Mouse (Mus musculus): ENCODE measurements at regions not wholly inside any gene's neighbourhood (a gene's known extent, or its start where the extent isn't known, plus 50 kb on each side); places are given as distances from the start of the nearest gene placed in this dataset.

DNA sequence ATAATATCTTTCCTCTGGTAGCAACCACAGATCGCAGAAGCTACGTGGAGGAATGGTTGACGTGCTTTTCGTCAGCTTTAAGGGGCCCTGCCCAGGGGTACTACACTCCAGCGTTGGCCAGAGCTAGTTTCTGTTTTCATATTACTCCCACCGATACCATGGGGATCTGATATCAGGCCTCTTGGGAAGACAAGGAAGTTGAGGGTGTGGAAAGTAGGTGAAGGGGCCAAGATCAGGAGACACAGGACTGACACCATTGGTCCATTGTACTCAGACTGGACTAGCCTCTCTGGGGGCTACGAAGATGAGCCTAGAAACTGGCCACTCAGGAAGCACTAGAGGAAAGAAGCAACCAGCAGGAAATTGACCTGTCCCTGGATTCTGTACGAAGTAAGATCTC is 88.0 kb downstream of the Dll1 start:
- no peak overlapping the region for H3K4me2 ChIP-seq (ENCODE audit: insufficient read depth, low read depth, poor library complexity, severe bottlenecking)
- H3K4me3 ChIP-seq (replicated peaks in 1 of 3; ENCODE audit: low read depth in 2 of 3, low read length in 2 of 3, poor library complexity in 1 of 3) = no peak overlapping the region
- H3K9me3 ChIP-seq (replicated peaks; ENCODE audit: low read length) = no peaks in the 10 kb centered on the region
- no peak for DNase-seq (ENCODE audit: extremely low read depth)
- H3K4me1 ChIP-seq (ENCODE audit: control insufficient read depth in 1 of 2, insufficient read depth in 2 of 2) = peaks cover 0 to 16% of the 10 kb centered on the region in 2 experiments; a peak in 2 of 4 replicates
- no peak overlapping the region for H3K27ac ChIP-seq (ENCODE audit: insufficient read depth, low read depth)
- H3K27me3 ChIP-seq (replicated peaks) = no peaks in the 10 kb centered on the region
- in situ Hi-C loops (cut with MboI; ENCODE audit: low pct_ligation_motif_present, low pct_unique_long_range_greater_than_20kb, low sequenced_read_pairs) = no loop called here
- H3K9ac ChIP-seq (ENCODE audit: insufficient read depth, low read depth) = no peak overlapping the region
- no peaks in the 10 kb centered on the region for H3K79me2 ChIP-seq (replicated peaks; ENCODE audit: control insufficient read depth, extremely low read depth, insufficient read depth, poor library complexity, severe bottlenecking)
- TF ChIP-seq MXI1 (IDR thresholded peaks at IDR 0.05; ENCODE audit: low read depth, low read length) = no peak
- TF ChIP-seq SMC3 (IDR thresholded peaks at IDR 0.05; ENCODE audit: low read depth, low read length) = no peak
- TF ChIP-seq CHD2 (IDR thresholded peaks at IDR 0.05; ENCODE audit: low read length) = no peak
- TF ChIP-seq IRF4 (IDR thresholded peaks at IDR 0.05; ENCODE audit: low read depth, low read length) = no peak
- no peak for TF ChIP-seq E2F4 (IDR thresholded peaks at IDR 0.05; ENCODE audit: insufficient replicate concordance, low read depth, low read length)
- TF ChIP-seq TBP (conservative IDR thresholded peaks at IDR 0.05; ENCODE audit: low read depth, low read length) = no peak
- no peak for TF ChIP-seq SIN3A (IDR thresholded peaks at IDR 0.05; ENCODE audit: low read length)
- TF ChIP-seq CHD1 (IDR thresholded peaks at IDR 0.05; ENCODE audit: low read depth, low read length) = no peak
- H3K36me3 ChIP-seq (replicated peaks in 1 of 2; ENCODE audit: control insufficient read depth in 1 of 2, insufficient read depth in 1 of 2, low read length in 1 of 2) = no peaks in the 10 kb centered on the region
- dilution Hi-C loops (cut with MboI; ENCODE audit: extremely low pct_ligation_motif_present, extremely low pct_unique_long_range_greater_than_20kb, low sequenced_read_pairs) = no loop called here

DNA sequence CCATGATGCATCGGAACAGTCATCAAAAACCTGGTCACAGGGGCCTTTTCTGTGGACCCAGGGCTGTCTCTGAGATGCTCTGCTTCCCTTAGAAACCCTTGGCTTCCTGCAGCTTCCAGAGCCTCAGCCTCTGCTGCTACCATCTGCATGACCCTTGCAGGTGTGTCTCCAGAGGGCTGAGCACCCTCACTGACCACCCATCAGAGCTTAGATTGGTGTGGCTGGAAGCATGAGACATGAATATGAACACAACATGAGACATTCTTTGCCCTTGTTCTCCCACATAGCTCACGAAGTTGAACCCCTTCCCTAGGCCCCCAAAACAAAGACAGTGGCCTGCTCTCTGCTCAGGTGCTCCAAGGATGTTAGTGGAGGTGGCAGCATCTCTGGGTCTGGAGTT is 90.1 kb downstream of the Dll1 start:
- TF ChIP-seq POLR2AphosphoS2 (IDR thresholded peaks at IDR 0.05; ENCODE audit: low read depth, low read length) (no peak), MXI1 (IDR thresholded peaks at IDR 0.05; ENCODE audit: low read depth, low read length) (no peak)
- dilution Hi-C loops (cut with MboI; ENCODE audit: extremely low pct_ligation_motif_present, extremely low pct_unique_long_range_greater_than_20kb, low sequenced_read_pairs) (no loop called here), in situ Hi-C loops (cut with MboI; ENCODE audit: low pct_ligation_motif_present, low pct_unique_long_range_greater_than_20kb, low sequenced_read_pairs) (no loop called here)
- no peaks in the 10 kb centered on the region for H3K79me2 ChIP-seq (replicated peaks; ENCODE audit: control insufficient read depth, extremely low read depth, insufficient read depth, poor library complexity, severe bottlenecking)
- no peaks in the 10 kb centered on the region for H3K9me3 ChIP-seq (replicated peaks; ENCODE audit: low read length)
- H3K4me2 ChIP-seq (ENCODE audit: insufficient read depth, low read depth, poor library complexity, severe bottlenecking) = no peak overlapping the region
- peaks cover 0 to 16% of the 10 kb centered on the region in 2 experiments; a peak in 2 of 4 replicates for H3K4me1 ChIP-seq (ENCODE audit: control insufficient read depth in 1 of 2, insufficient read depth in 2 of 2)
- no peaks in the 10 kb centered on the region for H3K36me3 ChIP-seq (replicated peaks in 1 of 2; ENCODE audit: control insufficient read depth in 1 of 2, insufficient read depth in 1 of 2, low read length in 1 of 2)
- H3K9ac ChIP-seq (ENCODE audit: insufficient read depth, low read depth) = no peak overlapping the region
- no peaks in the 10 kb centered on the region for H3K27me3 ChIP-seq (replicated peaks)
- no peak for DNase-seq (ENCODE audit: extremely low read depth)
- no peak overlapping the region for H3K27ac ChIP-seq (ENCODE audit: insufficient read depth, low read depth)
- no peak overlapping the region for H3K4me3 ChIP-seq (replicated peaks in 1 of 3; ENCODE audit: low read depth in 2 of 3, low read length in 2 of 3, poor library complexity in 1 of 3)

DNA sequence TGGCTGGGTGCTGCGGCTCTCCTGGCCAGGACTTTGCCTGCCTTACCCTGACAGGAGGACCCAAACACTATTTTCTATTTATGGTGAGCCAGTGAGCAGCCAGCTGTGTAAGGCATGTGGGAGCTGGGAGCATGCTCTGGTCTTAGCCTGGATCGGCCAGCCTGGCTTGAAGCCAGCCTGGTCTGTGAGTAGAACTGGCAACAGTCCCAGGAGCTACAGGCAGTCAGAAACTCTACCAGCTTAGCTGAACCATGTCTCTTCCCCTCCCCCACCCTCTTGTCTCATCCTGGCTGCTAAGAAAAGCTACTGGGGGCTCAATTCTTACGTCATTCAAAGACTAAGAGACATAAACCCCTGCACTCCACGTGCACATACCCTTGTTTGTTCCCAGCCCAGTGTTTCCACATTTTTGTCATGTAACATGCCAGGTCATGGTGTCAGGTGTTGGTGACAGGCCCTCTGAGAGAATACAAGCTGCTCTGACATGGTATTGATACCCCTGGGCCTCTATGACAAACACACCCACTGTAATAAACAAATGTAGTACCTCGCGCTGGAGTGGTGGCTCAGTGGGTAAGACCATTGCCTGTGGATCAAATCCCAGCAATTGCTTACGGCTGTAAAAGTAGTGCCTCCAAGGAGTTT is 91.2 kb downstream of the Dll1 start:
- no peak overlapping the region for H3K27ac ChIP-seq (ENCODE audit: insufficient read depth, low read depth)
- H3K79me2 ChIP-seq (replicated peaks; ENCODE audit: control insufficient read depth, extremely low read depth, insufficient read depth, poor library complexity, severe bottlenecking) = no peaks in the 10 kb centered on the region
- DNase-seq (ENCODE audit: extremely low read depth) = no peak
- dilution Hi-C loops (cut with MboI; ENCODE audit: extremely low pct_ligation_motif_present, extremely low pct_unique_long_range_greater_than_20kb, low sequenced_read_pairs) (no loop called here), in situ Hi-C loops (cut with MboI; ENCODE audit: low pct_ligation_motif_present, low pct_unique_long_range_greater_than_20kb, low sequenced_read_pairs) (no loop called here)
- H3K36me3 ChIP-seq (replicated peaks in 1 of 2; ENCODE audit: control insufficient read depth in 1 of 2, insufficient read depth in 1 of 2, low read length in 1 of 2) = no peaks in the 10 kb centered on the region
- no peak overlapping the region for H3K9ac ChIP-seq (ENCODE audit: insufficient read depth, low read depth)
- no peak for TF ChIP-seq HCFC1 (IDR thresholded peaks at IDR 0.05; ENCODE audit: low read depth, low read length)
- no peak for TF ChIP-seq PAX5 (IDR thresholded peaks at IDR 0.05; ENCODE audit: low read length)
- TF ChIP-seq USF1 (IDR thresholded peaks at IDR 0.05; ENCODE audit: low read depth, low read length) = no peak
- no peak for TF ChIP-seq E2F4 (IDR thresholded peaks at IDR 0.05; ENCODE audit: insufficient replicate concordance, low read depth, low read length)
- no peak for TF ChIP-seq ETS1 (conservative IDR thresholded peaks at IDR 0.05; ENCODE audit: low read depth, low read length)
- no peak for TF ChIP-seq MAX (IDR thresholded peaks at IDR 0.05; ENCODE audit: low read length)
- TF ChIP-seq NELFE (IDR thresholded peaks at IDR 0.05; ENCODE audit: low read depth, low read length) = no peak
- TF ChIP-seq BHLHE40 (IDR thresholded peaks at IDR 0.05; ENCODE audit: low read depth, low read length) = no peak
- TF ChIP-seq EP300 (IDR thresholded peaks at IDR 0.05; ENCODE audit: low read length) = no peak
- no peak for TF ChIP-seq POLR2A (IDR thresholded peaks at IDR 0.05; ENCODE audit: low read depth, low read length)
- no peak for TF ChIP-seq USF2 (conservative IDR thresholded peaks at IDR 0.05; ENCODE audit: low read depth, low read length)
- TF ChIP-seq CHD2 (IDR thresholded peaks at IDR 0.05; ENCODE audit: low read length) = no peak
- no peaks in the 10 kb centered on the region for H3K27me3 ChIP-seq (replicated peaks)
- no peak overlapping the region for H3K4me3 ChIP-seq (replicated peaks in 1 of 3; ENCODE audit: low read depth in 2 of 3, low read length in 2 of 3, poor library complexity in 1 of 3)
- no peaks in the 10 kb centered on the region for H3K9me3 ChIP-seq (replicated peaks; ENCODE audit: low read length)
- H3K4me2 ChIP-seq (ENCODE audit: insufficient read depth, low read depth, poor library complexity, severe bottlenecking) = no peak overlapping the region
- peaks cover 0 to 16% of the 10 kb centered on the region in 2 experiments; a peak in 2 of 4 replicates for H3K4me1 ChIP-seq (ENCODE audit: control insufficient read depth in 1 of 2, insufficient read depth in 2 of 2)

Measured in CH12.LX (cell line).